Mouse (Mus musculus) brain, embryonic 14.5 days (tissue): ENCODE results near the gene Smim22.

ENCODE experiments used
- CTCF ChIP-seq: fragments of 200-500 bp; IDR thresholded peaks from 2 replicates; pipeline ENCODE4 v1.5.1; 2012; ENCODE audit warnings: inconsistent platforms, mild to moderate bottlenecking, moderate library complexity, borderline replicate concordance; ENCODE audit not compliant: insufficient read depth, insufficient read length; ENCODE audit errors: extremely low read depth
- POLR2A ChIP-seq: fragments of 200-500 bp; IDR thresholded peaks from 2 replicates; pipeline ENCODE4 v1.6.1; 2012; ENCODE audit warnings: mild to moderate bottlenecking, inconsistent platforms, borderline replicate concordance; ENCODE audit not compliant: poor library complexity, insufficient read depth, insufficient read length, severe bottlenecking; ENCODE audit errors: extremely low read depth

GRCm38 (mm10) chr16:4998984-4999383, 8.1 kb upstream of the Smim22 start:
- TF ChIP-seq CTCF (no peak), POLR2A (no peak)
